Mouse (Mus musculus) left cerebral cortex, adult 11 months (tissue): ENCODE results near the gene Gsto2.
A peak's percentile ranks its signal among the peaks of the same experiment; 100 is the strongest.
"Not testable (repeated sequence)": the region's sequence is repeated elsewhere in the genome, so short reads cannot be mapped to it uniquely, and the experiment has no call there.

Experiments
- DNase-seq: peaks from one replicate; pipeline ENCODE4 v3.0.0; 2022; ENCODE audit warnings: low spot score

Gene Gsto2

GRCm38 (mm10) chr19:47865353-47865947 lies at the start of gene Gsto2:
Gene Gsto2, plus strand, starts transcription at chr19:47865534.
- DNase-seq = peak; percentile 91

GRCm38 (mm10) chr19:47817692-47818091 lies 47.6 kb upstream of the Gsto2 start:
- DNase-seq = no peak

GRCm38 (mm10) chr19:47820832-47821493 lies 44.4 kb upstream of the Gsto2 start:
- peak; percentile 62 for DNase-seq

- no peak for DNase-seq
Observed at GRCm38 (mm10) chr19:47821494-47821872, 43.9 kb upstream of the Gsto2 start.

GRCm38 (mm10) chr19:47822143-47822796 lies 43.1 kb upstream of the Gsto2 start:
- no peak for DNase-seq

- no peak for DNase-seq
Observed at GRCm38 (mm10) chr19:47824026-47824425, 41.3 kb upstream of the Gsto2 start.

GRCm38 (mm10) chr19:47829913-47830450 lies 35.4 kb upstream of the Gsto2 start:
- no peak for DNase-seq

GRCm38 (mm10) chr19:47831111-47831510 lies 34.2 kb upstream of the Gsto2 start:
- DNase-seq = no peak

- no peak for DNase-seq
Observed at GRCm38 (mm10) chr19:47832316-47832715, 33.0 kb upstream of the Gsto2 start.

GRCm38 (mm10) chr19:47834614-47835013 lies 30.7 kb upstream of the Gsto2 start:
- no peak for DNase-seq

GRCm38 (mm10) chr19:47835776-47836175 lies 29.6 kb upstream of the Gsto2 start:
- DNase-seq = no peak

GRCm38 (mm10) chr19:47836701-47837526 lies 28.4 kb upstream of the Gsto2 start:
- DNase-seq = no peak

GRCm38 (mm10) chr19:47837527-47837901 lies 27.8 kb upstream of the Gsto2 start:
- no peak for DNase-seq

- not testable (repeated sequence) for DNase-seq
Observed at GRCm38 (mm10) chr19:47841234-47841633, 24.1 kb upstream of the Gsto2 start.

GRCm38 (mm10) chr19:47849735-47850134 lies 15.6 kb upstream of the Gsto2 start:
- DNase-seq = no peak

GRCm38 (mm10) chr19:47852131-47852530 lies 13.2 kb upstream of the Gsto2 start:
- not testable (repeated sequence) for DNase-seq

- no peak for DNase-seq
Observed at GRCm38 (mm10) chr19:47853053-47853452, 12.3 kb upstream of the Gsto2 start.

- no peak for DNase-seq
Observed at GRCm38 (mm10) chr19:47853951-47854795, 11.2 kb upstream of the Gsto2 start.

GRCm38 (mm10) chr19:47854796-47855783 lies 10.2 kb upstream of the Gsto2 start, which contains the start of gene Gsto1:
Gene Gsto1, plus strand, starts transcription at chr19:47854970.
- DNase-seq = peak; percentile 77
